17 mouse cellular contexts compared by ENCODE assay signal in the genomic region with DNA sequence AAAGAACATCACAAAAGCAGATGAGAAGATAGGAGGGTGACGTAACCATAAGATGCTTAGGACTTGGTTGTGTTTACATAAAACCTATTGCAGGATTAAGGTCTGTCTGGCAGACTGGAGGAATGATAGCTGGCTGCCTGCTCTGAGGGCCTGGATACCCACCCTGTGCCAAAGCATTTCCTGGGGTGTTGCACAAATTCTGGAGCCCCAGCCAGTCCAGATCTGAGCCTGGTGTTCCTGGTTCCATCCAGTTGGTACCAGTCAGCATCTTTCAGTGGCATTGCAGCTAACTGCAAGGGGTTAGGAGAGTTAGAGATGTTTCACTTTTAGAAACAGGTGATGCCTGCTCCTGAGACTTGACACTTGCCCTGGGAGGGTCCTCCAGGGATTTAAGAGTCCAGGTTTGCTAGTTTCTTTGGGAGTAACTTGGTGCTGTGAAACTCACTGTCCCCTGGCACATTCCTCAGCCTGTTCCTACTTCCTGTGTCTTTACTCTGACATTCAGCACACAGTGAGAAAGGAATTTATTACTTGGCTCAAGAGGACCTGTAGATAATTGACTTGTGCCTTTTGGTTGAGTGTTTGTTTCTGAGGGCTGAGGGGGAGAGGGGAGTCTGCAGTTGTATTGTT. TPM values are rescaled to one million over a fixed set of nuclear protein-coding genes. Genes with fewer than 3 reads are reported as not detected.
A peak's percentile ranks its signal among the peaks of the same experiment; 100 is the strongest.
DNase-seq lines count a peak whose midpoint lies in the region; ATAC-seq and TF ChIP-seq lines count a peak whose summit lies in the region.
"Had no signal": no experiment of that assay in that cellular context is flagged by ENCODE, and none has a peak within 500 bp of the region (broad histone marks: within the 10 kb centered on the region; RNA-seq: fewer than 3 reads in every experiment).

No protein-coding gene starts in this region.

- WGBS in heart, embryonic 11.5 days (ENCODE audit: insufficient replicate concordance) = 42% methylated on average over 1 of the region's 1 CpGs
- 72% methylated on average over 1 of the region's 1 CpGs for WGBS in heart, adult 2 months
- WGBS in limb, embryonic 14.5 days = 45% methylated on average over 1 of the region's 1 CpGs

- TF ChIP-seq CTCF in heart, adult 2 months (IDR thresholded peaks at IDR 0.05) = no peak

- H3K9ac ChIP-seq in heart, embryonic 11.5 days (ENCODE audit: low read depth, low read length) = no peak overlapping the region
- no peak overlapping the region for H3K9ac ChIP-seq in heart, adult 2 months (ENCODE audit: low read depth, low read length)
- H3K9ac ChIP-seq in limb, embryonic 14.5 days (ENCODE audit: low read depth, low read length, severe bottlenecking) = no peak overlapping the region
- H3K9ac ChIP-seq: liver, postnatal 0 days; neural tube, embryonic 13.5 days had no signal

- H3K27me3 ChIP-seq in heart, embryonic 11.5 days (ENCODE audit: control insufficient read depth, insufficient read depth, low read length) = no peaks in the 10 kb centered on the region
- no peaks in the 10 kb centered on the region for H3K27me3 ChIP-seq in heart, adult 2 months (ENCODE audit: control insufficient read depth, insufficient read depth, low read length)
- no peaks in the 10 kb centered on the region for H3K27me3 ChIP-seq in limb, embryonic 14.5 days (ENCODE audit: control insufficient read depth, insufficient read depth, low read length)
- H3K27me3 ChIP-seq: neural tube, embryonic 13.5 days had no signal

- TF ChIP-seq POLR2A in heart, adult 2 months (IDR thresholded peaks at IDR 0.05; ENCODE audit: insufficient read depth, low read depth, low read length) = no peak
- TF ChIP-seq POLR2A in limb, embryonic 14.5 days (IDR thresholded peaks at IDR 0.05; ENCODE audit: borderline replicate concordance, extremely low read depth, insufficient read depth, insufficient read length) = no peak

- TF ChIP-seq EP300 in heart, adult 2 months (IDR thresholded peaks at IDR 0.05; ENCODE audit: insufficient read depth, low read depth, low read length) = no peak

- H3K36me3 ChIP-seq in heart, embryonic 11.5 days (ENCODE audit: control insufficient read depth, insufficient read depth, low read length) = no peaks in the 10 kb centered on the region; the same call in 1 of the 2 replicates
- peaks cover 5% of the 10 kb centered on the region; the same call in 1 of the 2 replicates for H3K36me3 ChIP-seq in heart, adult 2 months (ENCODE audit: control insufficient read depth, insufficient read depth, low read length)
- peaks cover 8% of the 10 kb centered on the region; the same call in 1 of the 2 replicates for H3K36me3 ChIP-seq in limb, embryonic 14.5 days (ENCODE audit: control insufficient read depth, insufficient read depth, low read length)
- H3K36me3 ChIP-seq: neural tube, embryonic 13.5 days had no signal

- no peaks in the 10 kb centered on the region for H3K79me2 ChIP-seq in heart, adult 2 months (replicated peaks; ENCODE audit: control insufficient read depth, insufficient read depth, low read length)

- peaks cover 31% of the 10 kb centered on the region for H3K4me1 ChIP-seq in heart, embryonic 11.5 days (ENCODE audit: control insufficient read depth, insufficient read depth, low read length)
- H3K4me1 ChIP-seq in heart, adult 2 months (ENCODE audit: control insufficient read depth, insufficient read depth, low read length) = peaks cover 4% of the 10 kb centered on the region
- peaks cover 19% of the 10 kb centered on the region for H3K4me1 ChIP-seq in limb, embryonic 14.5 days (ENCODE audit: control insufficient read depth, insufficient read depth, low read length)

- no peak overlapping the region for H3K4me3 ChIP-seq in heart, embryonic 11.5 days (ENCODE audit: low read depth, low read length)
- no peak overlapping the region for H3K4me3 ChIP-seq in heart, adult 2 months
- no peak overlapping the region for H3K4me3 ChIP-seq in limb, embryonic 14.5 days (replicated peaks; ENCODE audit: low read length)
- H3K4me3 ChIP-seq: neural tube, embryonic 13.5 days had no signal

- H3K27ac ChIP-seq in heart, embryonic 11.5 days (ENCODE audit: low read depth, low read length) = peak overlapping the region; percentile 83
- H3K27ac ChIP-seq in heart, adult 2 months = no peak overlapping the region; the same call in 1 of the 2 replicates
- H3K27ac ChIP-seq in limb, embryonic 14.5 days (replicated peaks; ENCODE audit: low read depth, low read length) = peak overlapping the region; percentile 39; the same call in 1 of the 2 replicates
- H3K27ac ChIP-seq: neural tube, embryonic 13.5 days had no signal

- intact Hi-C loops in heart, adult 2 months (cut with DNase I) = no loop called here

- peak overlapping the region; percentile 7 for H3K4me2 ChIP-seq in heart, embryonic 11.5 days
- H3K4me2 ChIP-seq in limb, embryonic 14.5 days (replicated peaks; ENCODE audit: low read depth, low read length, severe bottlenecking) = no peak overlapping the region
- H3K4me2 ChIP-seq: neural tube, embryonic 13.5 days had no signal

- no peak for DNase-seq in heart, adult 2 months
- peak; percentile 68 for DNase-seq in NIH3T3 (ENCODE audit: low read depth)
- DNase-seq in kidney, adult 8-10 months = peak; percentile 56 to 77
- no peak for DNase-seq in limb, embryonic 14.5 days (ENCODE audit: low spot score)
- no peak for DNase-seq in adrenal gland, postnatal 10 days
- no peak for DNase-seq in right cerebral cortex, postnatal 4 days
- no peak for DNase-seq in gastrocnemius, adult 18-20 months (ENCODE audit: low spot score)
- DNase-seq: adrenal gland, postnatal 14 days; B cell, adult 2 months; liver, postnatal 0 days; right cerebral cortex, postnatal 14 days had no signal

- ATAC-seq in heart, embryonic 11.5 days (replicated peaks; ENCODE audit: insufficient number of reproducible peaks, low FRiP score, low TSS enrichment) = no peak
- peak; percentile 16 for ATAC-seq in limb, embryonic 14.5 days (ENCODE audit: low FRiP score, low read depth)
- ATAC-seq: forebrain, embryonic 14.5 days had no signal

- H3K9me3 ChIP-seq in heart, embryonic 11.5 days (replicated peaks; ENCODE audit: control insufficient read depth, low read length) = no peaks in the 10 kb centered on the region
- no peaks in the 10 kb centered on the region for H3K9me3 ChIP-seq in limb, embryonic 14.5 days (ENCODE audit: control insufficient read depth, low read length)
- H3K9me3 ChIP-seq: neural tube, embryonic 13.5 days had no signal

RNA-seq across cellular contexts. Expression of a gene that starts 25.0 kb away (rescaled TPM):
- 0.21 and 0.42 TPM in 2 replicates for polyA plus RNA-seq in heart, embryonic 11.5 days (2014; fragmentation: Nextera tagmentation; extraction: Ambion mirVana)
- total RNA-seq in heart, adult 2 months (2021) = not detected
- not detected in 2 replicates for polyA plus RNA-seq in heart, adult 2 months (2012; rRNA removed)
- polyA plus RNA-seq in limb, embryonic 14.5 days (2012; rRNA removed) = not detected in 2 replicates
- 0.21 and 0.56 TPM in 2 replicates for polyA plus RNA-seq in limb, embryonic 14.5 days (2014; fragmentation: Nextera tagmentation; extraction: Ambion mirVana)
- not detected for total RNA-seq in adrenal gland, postnatal 10 days (2021)
- not detected for total RNA-seq in gastrocnemius, adult 18-20 months (2021)
- total RNA-seq: adrenal gland, postnatal 14 days; granulocyte monocyte progenitor cell, adult 5-6 weeks; left cerebral cortex, postnatal 14 days had no signal
- polyA plus RNA-seq: forebrain, embryonic 14.5 days; midbrain, embryonic 14.5 days; neural tube, embryonic 13.5 days had no signal

RNA-seq across cellular contexts. Expression of a gene that starts 53.2 kb away (rescaled TPM):
- polyA plus RNA-seq in heart, embryonic 11.5 days (2014; fragmentation: Nextera tagmentation; extraction: Ambion mirVana) = 1.1 and 1.3 TPM in 2 replicates
- total RNA-seq in heart, adult 2 months (2021) = under 1 TPM; 0.86 to 0.96 TPM
- 0.12 and 0.56 TPM in 2 replicates for polyA plus RNA-seq in heart, adult 2 months (2012; rRNA removed)
- 0.99 and 1.3 TPM in 2 replicates for polyA plus RNA-seq in limb, embryonic 14.5 days (2012; rRNA removed)
- 1.3 and 1.4 TPM in 2 replicates for polyA plus RNA-seq in limb, embryonic 14.5 days (2014; fragmentation: Nextera tagmentation; extraction: Ambion mirVana)
- under 1 TPM; 0.72 to 0.97 TPM for total RNA-seq in adrenal gland, postnatal 10 days (2021)
- total RNA-seq in gastrocnemius, adult 18-20 months (2021) = under 1 TPM; 0.41 to 0.74 TPM

Comparison
In these comparisons a context has a peak if more than half of its experiments do, and no peak if none do; other contexts are left out.
1. DNase-seq: peak in NIH3T3 (single experiment) and kidney, adult 8-10 months (2 of 2); none in heart, adult 2 months (0 of 2), limb, embryonic 14.5 days (single experiment), adrenal gland, postnatal 10 days (single experiment), right cerebral cortex, postnatal 4 days (single experiment) and gastrocnemius, adult 18-20 months (single experiment).